Mouse (Mus musculus): ENCODE data around the gene Cuedc1. TPM values are rescaled to one million over a fixed set of nuclear protein-coding genes. Genes with fewer than 3 reads are reported as not detected.
A peak's percentile ranks its signal among the peaks of the same experiment; 100 is the strongest.

Cuedc1 gene
- total and polyA plus RNA-seq, 2 experiments from 2014 or later, result 37.5 to 38.8 TPM

- ATAC-seq (ENCODE audit: low FRiP score) (no peak), DNase-seq (ENCODE audit: low spot score) (no peak)
- TF ChIP-seq CTCF (IDR thresholded peaks at IDR 0.05), result no peak
- no peaks in the 10 kb centered on the region for H3K36me3 ChIP-seq (ENCODE audit: insufficient read depth, low read length)
- H3K4me1 ChIP-seq (ENCODE audit: insufficient read depth, low read length), result peaks cover 20% of the 10 kb centered on the region
- no peak overlapping the region for H3K4me3 ChIP-seq (ENCODE audit: low read depth, low read length)
- H3K9ac ChIP-seq (replicated peaks; ENCODE audit: low read length, poor library complexity, severe bottlenecking), result no peak overlapping the region
- 67% methylated on average over 10 of the region's 10 CpGs for WGBS
- H3K4me2 ChIP-seq (ENCODE audit: low read depth, low read length, poor library complexity, severe bottlenecking), result no peak overlapping the region
- no peaks in the 10 kb centered on the region for H3K9me3 ChIP-seq (ENCODE audit: low read length)
- H3K27me3 ChIP-seq (ENCODE audit: insufficient read depth, low read length), result no peaks in the 10 kb centered on the region
- peak overlapping the region; percentile 63; the same call in 1 of the 2 replicates for H3K27ac ChIP-seq (ENCODE audit: low read depth, low read length)
These were observed 19.7 kb downstream of the Cuedc1 start for GRCm38 (mm10) chr11:88117356-88118090.

- no peak overlapping the region for H3K4me2 ChIP-seq (ENCODE audit: low read depth, low read length, poor library complexity, severe bottlenecking)
- no peaks in the 10 kb centered on the region for H3K36me3 ChIP-seq (ENCODE audit: insufficient read depth, low read length)
- H3K9ac ChIP-seq (replicated peaks; ENCODE audit: low read length, poor library complexity, severe bottlenecking), result no peak overlapping the region
- WGBS, result 46% methylated on average over 6 of the region's 6 CpGs
- no peak overlapping the region for H3K4me3 ChIP-seq (ENCODE audit: low read depth, low read length)
- peaks cover 21% of the 10 kb centered on the region for H3K4me1 ChIP-seq (ENCODE audit: insufficient read depth, low read length)
- no peak for ATAC-seq (ENCODE audit: low FRiP score)
- peak overlapping the region; percentile 63 for H3K27ac ChIP-seq (ENCODE audit: low read depth, low read length)
- no peak for DNase-seq (ENCODE audit: low spot score)
- H3K9me3 ChIP-seq (ENCODE audit: low read length), result no peaks in the 10 kb centered on the region
- no peaks in the 10 kb centered on the region for H3K27me3 ChIP-seq (ENCODE audit: insufficient read depth, low read length)
- no peak for TF ChIP-seq CTCF (IDR thresholded peaks at IDR 0.05)
These were observed 20.2 kb downstream of the Cuedc1 start for GRCm38 (mm10) chr11:88118091-88118440.

GRCm38 (mm10) chr11:88118817-88119642 lies 21.2 kb downstream of the Cuedc1 start:
- TF ChIP-seq CTCF (IDR thresholded peaks at IDR 0.05), result no peak
- Histone ChIP-seq H3K27me3 (ENCODE audit: insufficient read depth, low read length) (no peaks in the 10 kb centered on the region), H3K9ac (replicated peaks; ENCODE audit: low read length, poor library complexity, severe bottlenecking) (peak overlapping the region; percentile 48), H3K4me3 (ENCODE audit: low read depth, low read length) (no peak overlapping the region), H3K9me3 (ENCODE audit: low read length) (no peaks in the 10 kb centered on the region), H3K27ac (ENCODE audit: low read depth, low read length) (peak overlapping the region; percentile 63), H3K4me1 (ENCODE audit: insufficient read depth, low read length) (peaks cover 21% of the 10 kb centered on the region), H3K36me3 (ENCODE audit: insufficient read depth, low read length) (no peaks in the 10 kb centered on the region), H3K4me2 (ENCODE audit: low read depth, low read length, poor library complexity, severe bottlenecking) (peak overlapping the region; percentile 9; the same call in 1 of the 2 replicates)
- DNase-seq (ENCODE audit: low spot score) (peak; percentile 91), ATAC-seq (ENCODE audit: low FRiP score) (peak; percentile 82)
- WGBS, result 7% methylated on average over 8 of the region's 8 CpGs

- no peak for TF ChIP-seq CTCF (IDR thresholded peaks at IDR 0.05)
These were observed 24.7 kb downstream of the Cuedc1 start for GRCm38 (mm10) chr11:88122545-88122944.

DNA sequence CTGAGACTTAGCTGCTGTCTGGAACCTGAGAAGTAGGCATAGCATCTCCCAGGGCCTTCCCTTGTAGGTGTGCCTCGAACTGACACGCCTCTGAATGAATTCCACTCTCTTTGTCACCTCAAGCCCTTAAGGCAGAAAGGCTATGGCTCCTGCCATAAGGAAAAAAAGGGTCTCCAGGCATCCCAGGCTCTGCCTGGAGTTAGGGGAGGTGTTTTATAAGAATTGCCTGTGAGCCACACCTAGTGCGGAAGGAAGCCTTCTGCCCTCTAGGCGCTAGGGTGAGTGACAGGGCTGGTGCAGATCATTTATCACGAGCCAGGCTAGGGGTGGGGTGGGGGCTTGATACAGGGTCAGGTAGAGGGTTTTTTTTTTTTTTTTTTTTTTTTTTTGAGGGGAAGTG lies 25.2 kb downstream of the Cuedc1 start:
- TF ChIP-seq CTCF (IDR thresholded peaks at IDR 0.05), result no peak
- WGBS, result 80% methylated on average over 5 of the region's 5 CpGs
- Histone ChIP-seq H3K27me3 (ENCODE audit: insufficient read depth, low read length) (no peaks in the 10 kb centered on the region), H3K9ac (replicated peaks; ENCODE audit: low read length, poor library complexity, severe bottlenecking) (no peak overlapping the region), H3K36me3 (ENCODE audit: insufficient read depth, low read length) (no peaks in the 10 kb centered on the region), H3K4me2 (ENCODE audit: low read depth, low read length, poor library complexity, severe bottlenecking) (no peak overlapping the region), H3K4me3 (ENCODE audit: low read depth, low read length) (no peak overlapping the region), H3K27ac (ENCODE audit: low read depth, low read length) (no peak overlapping the region), H3K4me1 (ENCODE audit: insufficient read depth, low read length) (peaks cover 14% of the 10 kb centered on the region), H3K9me3 (ENCODE audit: low read length) (no peaks in the 10 kb centered on the region)
- no peak for ATAC-seq (ENCODE audit: low FRiP score)
- no peak for DNase-seq (ENCODE audit: low spot score)

More at GRCm38 (mm10) chr11:88122545-88122944, 24.7 kb downstream of the Cuedc1 start:
- Histone ChIP-seq H3K4me2 (ENCODE audit: low read depth, low read length, poor library complexity, severe bottlenecking) (no peak overlapping the region), H3K27ac (ENCODE audit: low read depth, low read length) (no peak overlapping the region), H3K9me3 (ENCODE audit: low read length) (no peaks in the 10 kb centered on the region), H3K27me3 (ENCODE audit: insufficient read depth, low read length) (no peaks in the 10 kb centered on the region), H3K4me1 (ENCODE audit: insufficient read depth, low read length) (peaks cover 15% of the 10 kb centered on the region), H3K36me3 (ENCODE audit: insufficient read depth, low read length) (no peaks in the 10 kb centered on the region), H3K4me3 (ENCODE audit: low read depth, low read length) (no peak overlapping the region), H3K9ac (replicated peaks; ENCODE audit: low read length, poor library complexity, severe bottlenecking) (no peak overlapping the region)
- ATAC-seq (ENCODE audit: low FRiP score) (no peak), DNase-seq (ENCODE audit: low spot score) (no peak)
- 30% methylated on average over 5 of the region's 5 CpGs for WGBS

- no peaks in the 10 kb centered on the region for H3K27me3 ChIP-seq (ENCODE audit: insufficient read depth, low read length)
- H3K36me3 ChIP-seq (ENCODE audit: insufficient read depth, low read length), result no peaks in the 10 kb centered on the region
- H3K9ac ChIP-seq (replicated peaks; ENCODE audit: low read length, poor library complexity, severe bottlenecking), result no peak overlapping the region
- no peak overlapping the region for H3K4me2 ChIP-seq (ENCODE audit: low read depth, low read length, poor library complexity, severe bottlenecking)
- DNase-seq (ENCODE audit: low spot score), result no peak
- H3K4me3 ChIP-seq (ENCODE audit: low read depth, low read length), result no peak overlapping the region
- WGBS, result 28% methylated on average over 6 of the region's 6 CpGs
- no peaks in the 10 kb centered on the region for H3K9me3 ChIP-seq (ENCODE audit: low read length)
- H3K27ac ChIP-seq (ENCODE audit: low read depth, low read length), result no peak overlapping the region
- TF ChIP-seq CTCF (IDR thresholded peaks at IDR 0.05), result no peak
- peaks cover 10% of the 10 kb centered on the region for H3K4me1 ChIP-seq (ENCODE audit: insufficient read depth, low read length)
- no peak for ATAC-seq (ENCODE audit: low FRiP score)
These were observed 25.9 kb downstream of the Cuedc1 start for GRCm38 (mm10) chr11:88123731-88124130.

All from midbrain, postnatal 0 days (tissue).